Mouse (Mus musculus): ENCODE measurements around the gene Acad9. TPM values are rescaled to one million over a fixed set of nuclear protein-coding genes. Genes with fewer than 3 reads are reported as not detected.
A peak's percentile ranks its signal among the peaks of the same experiment; 100 is the strongest.

The Acad9 gene
- 89.5 and 102 TPM in 2 replicates for polyA plus RNA-seq (2015; fragmentation: Nextera tagmentation; extraction: Ambion mirVana)

- Histone ChIP-seq H3K4me1 (ENCODE audit: control insufficient read depth, insufficient read depth, low read length) (peaks cover 24% of the 10 kb centered on the region), H3K36me3 (ENCODE audit: control insufficient read depth, insufficient read depth, low read length) (peaks cover 3% of the 10 kb centered on the region; the same call in 1 of the 2 replicates), H3K9me3 (replicated peaks; ENCODE audit: control insufficient read depth, low read length, poor library complexity, severe bottlenecking) (no peaks in the 10 kb centered on the region), H3K4me3 (ENCODE audit: low read depth, low read length) (peak within 1 kb of the TSS; percentile 74), H3K4me2 (ENCODE audit: low read length) (peak within 1 kb of the TSS; percentile 88), H3K27ac (ENCODE audit: low read length) (peak within 1 kb of the TSS; percentile 75), H3K27me3 (ENCODE audit: control insufficient read depth, insufficient read depth, low read depth, low read length) (peaks cover 6% of the 10 kb centered on the region), H3K9ac (ENCODE audit: low read depth, low read length) (peak within 1 kb of the TSS; percentile 87)
- ATAC-seq, result peak; percentile 100
- WGBS, result under 1% methylated on average over 49 of the region's 49 CpGs
Observed at GRCm38 (mm10) chr3:36065843-36066651, at the start of gene Acad9. TSS of gene Acad9 (plus strand) at chr3:36065979.

- H3K4me3 ChIP-seq (ENCODE audit: low read depth, low read length), result no peak overlapping the region
- no peak for ATAC-seq
- no peaks in the 10 kb centered on the region for H3K27me3 ChIP-seq (ENCODE audit: control insufficient read depth, insufficient read depth, low read depth, low read length)
- H3K9ac ChIP-seq (ENCODE audit: low read depth, low read length), result no peak overlapping the region
- H3K4me2 ChIP-seq (ENCODE audit: low read length), result no peak overlapping the region
- H3K9me3 ChIP-seq (replicated peaks; ENCODE audit: control insufficient read depth, low read length, poor library complexity, severe bottlenecking), result no peaks in the 10 kb centered on the region
- H3K36me3 ChIP-seq (ENCODE audit: control insufficient read depth, insufficient read depth, low read length), result no peaks in the 10 kb centered on the region
- H3K4me1 ChIP-seq (ENCODE audit: control insufficient read depth, insufficient read depth, low read length), result no peaks in the 10 kb centered on the region
- no peak overlapping the region for H3K27ac ChIP-seq (ENCODE audit: low read length)
- whole genome bisulfite sequencing, result 75% methylated on average over 6 of the region's 6 CpGs
Observed at GRCm38 (mm10) chr3:36025732-36026131, 40.0 kb upstream of the Acad9 start.

- H3K4me1 ChIP-seq (ENCODE audit: control insufficient read depth, insufficient read depth, low read length), result no peaks in the 10 kb centered on the region
- 88% methylated on average over 4 of the region's 4 CpGs for WGBS
- no peak overlapping the region for H3K4me3 ChIP-seq (ENCODE audit: low read depth, low read length)
- ATAC-seq, result no peak
- H3K27ac ChIP-seq (ENCODE audit: low read length), result no peak overlapping the region
- H3K9me3 ChIP-seq (replicated peaks; ENCODE audit: control insufficient read depth, low read length, poor library complexity, severe bottlenecking), result no peaks in the 10 kb centered on the region
- no peaks in the 10 kb centered on the region for H3K36me3 ChIP-seq (ENCODE audit: control insufficient read depth, insufficient read depth, low read length)
- no peak overlapping the region for H3K9ac ChIP-seq (ENCODE audit: low read depth, low read length)
- H3K4me2 ChIP-seq (ENCODE audit: low read length), result no peak overlapping the region
- H3K27me3 ChIP-seq (ENCODE audit: control insufficient read depth, insufficient read depth, low read depth, low read length), result no peaks in the 10 kb centered on the region
Observed at GRCm38 (mm10) chr3:36029993-36030392, 35.8 kb upstream of the Acad9 start.

GRCm38 (mm10) chr3:36031740-36032510 is 33.9 kb upstream of the Acad9 start:
- Histone ChIP-seq H3K27ac (ENCODE audit: low read length) (no peak overlapping the region), H3K27me3 (ENCODE audit: control insufficient read depth, insufficient read depth, low read depth, low read length) (no peaks in the 10 kb centered on the region), H3K9ac (ENCODE audit: low read depth, low read length) (no peak overlapping the region), H3K36me3 (ENCODE audit: control insufficient read depth, insufficient read depth, low read length) (no peaks in the 10 kb centered on the region), H3K9me3 (replicated peaks; ENCODE audit: control insufficient read depth, low read length, poor library complexity, severe bottlenecking) (no peaks in the 10 kb centered on the region), H3K4me1 (ENCODE audit: control insufficient read depth, insufficient read depth, low read length) (no peaks in the 10 kb centered on the region), H3K4me3 (ENCODE audit: low read depth, low read length) (no peak overlapping the region), H3K4me2 (ENCODE audit: low read length) (no peak overlapping the region)
- WGBS, result 67% methylated on average over 6 of the region's 6 CpGs
- ATAC-seq, result no peak

GRCm38 (mm10) chr3:36044520-36044919 is 21.3 kb upstream of the Acad9 start:
- Histone ChIP-seq H3K4me2 (ENCODE audit: low read length) (no peak overlapping the region), H3K4me1 (ENCODE audit: control insufficient read depth, insufficient read depth, low read length) (no peaks in the 10 kb centered on the region), H3K36me3 (ENCODE audit: control insufficient read depth, insufficient read depth, low read length) (no peaks in the 10 kb centered on the region), H3K4me3 (ENCODE audit: low read depth, low read length) (no peak overlapping the region), H3K27me3 (ENCODE audit: control insufficient read depth, insufficient read depth, low read depth, low read length) (no peaks in the 10 kb centered on the region), H3K27ac (ENCODE audit: low read length) (no peak overlapping the region), H3K9ac (ENCODE audit: low read depth, low read length) (no peak overlapping the region), H3K9me3 (replicated peaks; ENCODE audit: control insufficient read depth, low read length, poor library complexity, severe bottlenecking) (no peaks in the 10 kb centered on the region)
- no peak for ATAC-seq

GRCm38 (mm10) chr3:36045086-36045485 is 20.7 kb upstream of the Acad9 start:
- no peak overlapping the region for H3K27ac ChIP-seq (ENCODE audit: low read length)
- H3K4me3 ChIP-seq (ENCODE audit: low read depth, low read length), result no peak overlapping the region
- no peak overlapping the region for H3K4me2 ChIP-seq (ENCODE audit: low read length)
- no peak for ATAC-seq
- H3K4me1 ChIP-seq (ENCODE audit: control insufficient read depth, insufficient read depth, low read length), result no peaks in the 10 kb centered on the region
- no peaks in the 10 kb centered on the region for H3K36me3 ChIP-seq (ENCODE audit: control insufficient read depth, insufficient read depth, low read length)
- no peaks in the 10 kb centered on the region for H3K27me3 ChIP-seq (ENCODE audit: control insufficient read depth, insufficient read depth, low read depth, low read length)
- WGBS, result 81% methylated on average over 4 of the region's 4 CpGs
- H3K9ac ChIP-seq (ENCODE audit: low read depth, low read length), result no peak overlapping the region
- no peaks in the 10 kb centered on the region for H3K9me3 ChIP-seq (replicated peaks; ENCODE audit: control insufficient read depth, low read length, poor library complexity, severe bottlenecking)

GRCm38 (mm10) chr3:36049106-36049505 is 16.7 kb upstream of the Acad9 start:
- no peak overlapping the region for H3K9ac ChIP-seq (ENCODE audit: low read depth, low read length)
- H3K36me3 ChIP-seq (ENCODE audit: control insufficient read depth, insufficient read depth, low read length), result no peaks in the 10 kb centered on the region
- no peak overlapping the region for H3K4me2 ChIP-seq (ENCODE audit: low read length)
- no peaks in the 10 kb centered on the region for H3K9me3 ChIP-seq (replicated peaks; ENCODE audit: control insufficient read depth, low read length, poor library complexity, severe bottlenecking)
- H3K27me3 ChIP-seq (ENCODE audit: control insufficient read depth, insufficient read depth, low read depth, low read length), result no peaks in the 10 kb centered on the region
- no peak overlapping the region for H3K27ac ChIP-seq (ENCODE audit: low read length)
- ATAC-seq, result no peak
- 68% methylated on average over 1 of the region's 1 CpGs for WGBS
- no peaks in the 10 kb centered on the region for H3K4me1 ChIP-seq (ENCODE audit: control insufficient read depth, insufficient read depth, low read length)
- H3K4me3 ChIP-seq (ENCODE audit: low read depth, low read length), result no peak overlapping the region

- no peak within 1 kb of the TSS for H3K4me3 ChIP-seq (ENCODE audit: low read depth, low read length)
- no peak within 1 kb of the TSS for H3K4me2 ChIP-seq (ENCODE audit: low read length)
- no peaks in the 10 kb centered on the region for H3K4me1 ChIP-seq (ENCODE audit: control insufficient read depth, insufficient read depth, low read length)
- ATAC-seq, result no peak
- 92% methylated on average over 6 of the region's 6 CpGs for WGBS
- H3K9ac ChIP-seq (ENCODE audit: low read depth, low read length), result no peak within 1 kb of the TSS
- H3K36me3 ChIP-seq (ENCODE audit: control insufficient read depth, insufficient read depth, low read length), result no peaks in the 10 kb centered on the region
- no peak within 1 kb of the TSS for H3K27ac ChIP-seq (ENCODE audit: low read length)
- no peaks in the 10 kb centered on the region for H3K9me3 ChIP-seq (replicated peaks; ENCODE audit: control insufficient read depth, low read length, poor library complexity, severe bottlenecking)
- H3K27me3 ChIP-seq (ENCODE audit: control insufficient read depth, insufficient read depth, low read depth, low read length), result no peaks in the 10 kb centered on the region
Observed at GRCm38 (mm10) chr3:36053447-36053846, 12.3 kb upstream of the Acad9 start, which contains the start of gene Ccdc144b. TSS of gene Ccdc144b (minus strand) at chr3:36053547.

All from midbrain, embryonic 16.5 days (tissue).